Mouse (Mus musculus): ENCODE results near the gene Fam240a. TPM values are rescaled to one million over a fixed set of nuclear protein-coding genes. Genes with fewer than 3 reads are reported as not detected.

The Fam240a gene
- polyA plus RNA-seq, 1 experiment: 0.35 TPM

GRCm38 (mm10) chr9:110931573-110931972, 14.9 kb upstream of the Fam240a start:
- H3K27me3 ChIP-seq (ENCODE audit: control insufficient read depth, insufficient read depth, low read length): no peaks in the 10 kb centered on the region
- WGBS: 63% methylated on average over 6 of the region's 6 CpGs
- H3K27ac ChIP-seq (ENCODE audit: insufficient read depth, low read length): no peak overlapping the region
- no peaks in the 10 kb centered on the region for H3K36me3 ChIP-seq (ENCODE audit: control insufficient read depth, insufficient read depth, low read length)
- H3K4me3 ChIP-seq (ENCODE audit: extremely low read depth, insufficient read depth, insufficient read length): no peak overlapping the region
- H3K4me1 ChIP-seq (ENCODE audit: control insufficient read depth, insufficient read depth, insufficient read length): no peaks in the 10 kb centered on the region
- DNase-seq (ENCODE audit: low read depth in 1 of 2, low spot score in 2 of 2): no peak
- TF ChIP-seq POLR2A (IDR thresholded peaks at IDR 0.05; ENCODE audit: low read depth, low read length): no peak
- TF ChIP-seq CTCF (IDR thresholded peaks at IDR 0.05; ENCODE audit: extremely low read depth, insufficient read depth, insufficient read length, insufficient replicate concordance): no peak

DNA sequence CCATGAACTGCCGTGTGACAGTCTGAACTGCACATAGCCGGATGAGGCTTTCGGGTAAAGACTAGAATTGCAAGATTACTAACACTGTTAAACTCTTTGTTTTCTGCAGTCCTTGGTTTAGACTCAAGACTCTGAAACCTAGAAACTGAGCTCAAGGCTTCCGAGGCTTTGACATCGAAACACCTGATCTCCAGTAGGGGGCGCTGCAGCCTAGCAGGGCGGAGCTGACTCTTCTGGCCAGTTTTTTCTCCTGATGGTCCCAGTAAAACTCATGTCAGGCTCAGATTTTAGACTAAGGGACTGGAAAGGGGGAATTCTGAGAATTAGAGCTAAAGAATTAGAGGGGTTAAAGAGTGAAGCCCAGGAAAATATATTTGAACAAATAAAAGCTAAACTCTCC, 6.1 kb upstream of the Fam240a start:
- TF ChIP-seq POLR2A (IDR thresholded peaks at IDR 0.05; ENCODE audit: low read depth, low read length): no peak
- TF ChIP-seq CTCF (IDR thresholded peaks at IDR 0.05; ENCODE audit: extremely low read depth, insufficient read depth, insufficient read length, insufficient replicate concordance): peak; percentile 83; the same call in 1 of the 2 replicates
- Histone ChIP-seq H3K4me3 (ENCODE audit: extremely low read depth, insufficient read depth, insufficient read length) (no peak overlapping the region), H3K4me1 (ENCODE audit: control insufficient read depth, insufficient read depth, insufficient read length) (no peaks in the 10 kb centered on the region; the same call in 1 of the 2 replicates), H3K27ac (ENCODE audit: insufficient read depth, low read length) (no peak overlapping the region), H3K36me3 (ENCODE audit: control insufficient read depth, insufficient read depth, low read length) (no peaks in the 10 kb centered on the region), H3K27me3 (ENCODE audit: control insufficient read depth, insufficient read depth, low read length) (no peaks in the 10 kb centered on the region)
- 23% methylated on average over 7 of the region's 7 CpGs for WGBS
- peak; percentile 21 to 45 for DNase-seq (ENCODE audit: low read depth in 1 of 2, low spot score in 2 of 2)

GRCm38 (mm10) chr9:110920665-110921419, 4.2 kb upstream of the Fam240a start:
- H3K27ac ChIP-seq (ENCODE audit: insufficient read depth, low read length): peak overlapping the region; percentile 60
- H3K36me3 ChIP-seq (ENCODE audit: control insufficient read depth, insufficient read depth, low read length): no peaks in the 10 kb centered on the region
- H3K27me3 ChIP-seq (ENCODE audit: control insufficient read depth, insufficient read depth, low read length): no peaks in the 10 kb centered on the region
- no peaks in the 10 kb centered on the region; the same call in none of the 2 replicates for H3K4me1 ChIP-seq (ENCODE audit: control insufficient read depth, insufficient read depth, insufficient read length)
- DNase-seq (ENCODE audit: low read depth in 1 of 2, low spot score in 2 of 2): no peak
- WGBS: 54% methylated on average over 15 of the region's 15 CpGs
- TF ChIP-seq CTCF (IDR thresholded peaks at IDR 0.05; ENCODE audit: extremely low read depth, insufficient read depth, insufficient read length, insufficient replicate concordance): no peak
- no peak for TF ChIP-seq POLR2A (IDR thresholded peaks at IDR 0.05; ENCODE audit: low read depth, low read length)
- no peak overlapping the region for H3K4me3 ChIP-seq (ENCODE audit: extremely low read depth, insufficient read depth, insufficient read length)

DNA sequence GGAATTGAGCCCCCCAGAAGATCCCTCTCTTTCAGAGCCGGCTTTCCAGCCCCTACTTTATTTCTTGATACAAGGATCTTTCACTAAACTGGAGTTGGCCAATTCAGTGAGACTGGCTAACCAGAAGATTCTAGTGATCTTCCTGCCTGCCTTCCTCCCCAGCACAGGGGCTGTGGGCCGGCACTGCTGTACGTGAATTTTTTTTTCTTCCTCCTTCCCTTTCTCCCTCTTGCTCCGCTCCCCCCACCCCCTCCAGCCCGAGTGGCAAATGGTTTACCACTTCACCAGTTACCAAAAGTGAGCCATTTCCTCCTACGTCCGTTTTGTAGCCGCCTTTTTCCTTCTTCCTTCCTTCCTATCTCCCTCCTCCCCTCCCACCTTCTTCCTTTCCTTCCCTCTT, 1.2 kb downstream of the Fam240a start:
- 9% methylated on average over 8 of the region's 8 CpGs for WGBS
- DNase-seq (ENCODE audit: low read depth in 1 of 2, low spot score in 2 of 2): no peak
- no peaks in the 10 kb centered on the region; the same call in 1 of the 2 replicates for H3K4me1 ChIP-seq (ENCODE audit: control insufficient read depth, insufficient read depth, insufficient read length)
- no peak overlapping the region for H3K4me3 ChIP-seq (ENCODE audit: extremely low read depth, insufficient read depth, insufficient read length)
- peak overlapping the region; percentile 8; the same call in 1 of the 2 replicates for H3K27ac ChIP-seq (ENCODE audit: insufficient read depth, low read length)
- H3K27me3 ChIP-seq (ENCODE audit: control insufficient read depth, insufficient read depth, low read length): no peaks in the 10 kb centered on the region
- H3K36me3 ChIP-seq (ENCODE audit: control insufficient read depth, insufficient read depth, low read length): no peaks in the 10 kb centered on the region
- TF ChIP-seq POLR2A (IDR thresholded peaks at IDR 0.05; ENCODE audit: low read depth, low read length): no peak
- TF ChIP-seq CTCF (IDR thresholded peaks at IDR 0.05; ENCODE audit: extremely low read depth, insufficient read depth, insufficient read length, insufficient replicate concordance): no peak

- Histone ChIP-seq H3K36me3 (ENCODE audit: control insufficient read depth, insufficient read depth, low read length) (no peaks in the 10 kb centered on the region), H3K27ac (ENCODE audit: insufficient read depth, low read length) (no peak overlapping the region), H3K27me3 (ENCODE audit: control insufficient read depth, insufficient read depth, low read length) (no peaks in the 10 kb centered on the region), H3K4me3 (ENCODE audit: extremely low read depth, insufficient read depth, insufficient read length) (no peak overlapping the region), H3K4me1 (ENCODE audit: control insufficient read depth, insufficient read depth, insufficient read length) (peaks cover 2% of the 10 kb centered on the region; the same call in 1 of the 2 replicates)
- TF ChIP-seq CTCF (IDR thresholded peaks at IDR 0.05; ENCODE audit: extremely low read depth, insufficient read depth, insufficient read length, insufficient replicate concordance): no peak
- no peak for TF ChIP-seq POLR2A (IDR thresholded peaks at IDR 0.05; ENCODE audit: low read depth, low read length)
- DNase-seq (ENCODE audit: low read depth in 1 of 2, low spot score in 2 of 2): no peak
- WGBS: 79% methylated on average over 21 of the region's 21 CpGs
Measured at GRCm38 (mm10) chr9:110914631-110915236, 1.9 kb downstream of the Fam240a start.

DNA sequence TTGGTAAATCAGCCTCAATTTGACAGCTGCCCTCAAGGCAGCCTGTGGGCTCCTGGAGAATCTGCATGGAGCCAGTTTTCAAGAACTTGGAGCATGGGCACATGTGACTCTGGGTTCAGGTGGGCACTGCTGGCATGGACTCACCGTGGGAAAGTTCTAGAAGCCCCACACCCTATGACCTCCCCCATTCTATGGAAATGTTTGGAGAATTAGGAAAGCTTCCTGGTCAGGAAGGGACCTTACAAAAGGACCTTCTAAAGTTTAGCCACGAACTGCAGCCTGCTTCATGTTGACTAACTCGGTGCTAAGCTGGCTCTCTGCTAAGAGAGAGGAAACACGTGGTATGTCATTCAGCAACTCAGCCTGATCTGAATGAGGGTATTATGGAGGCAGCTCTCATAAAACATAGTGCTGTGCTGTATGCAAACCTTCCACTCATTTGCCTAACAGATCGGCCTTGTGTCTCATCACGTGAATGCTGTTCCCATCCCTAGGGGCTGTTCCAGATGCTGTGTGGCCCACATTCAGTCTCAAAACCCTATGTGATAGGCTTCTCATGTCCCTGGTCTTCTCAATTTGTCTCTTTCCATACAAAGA, 7.2 kb downstream of the Fam240a start:
- WGBS: 39% methylated on average over 6 of the region's 6 CpGs
- H3K4me1 ChIP-seq (ENCODE audit: control insufficient read depth, insufficient read depth, insufficient read length): peaks cover 11% of the 10 kb centered on the region; the same call in 1 of the 2 replicates
- TF ChIP-seq CTCF (IDR thresholded peaks at IDR 0.05; ENCODE audit: extremely low read depth, insufficient read depth, insufficient read length, insufficient replicate concordance): no peak
- TF ChIP-seq POLR2A (IDR thresholded peaks at IDR 0.05; ENCODE audit: low read depth, low read length): no peak
- DNase-seq (ENCODE audit: low read depth in 1 of 2, low spot score in 2 of 2): no peak
- peak overlapping the region; percentile 93 for H3K27ac ChIP-seq (ENCODE audit: insufficient read depth, low read length)
- H3K4me3 ChIP-seq (ENCODE audit: extremely low read depth, insufficient read depth, insufficient read length): no peak overlapping the region
- H3K36me3 ChIP-seq (ENCODE audit: control insufficient read depth, insufficient read depth, low read length): no peaks in the 10 kb centered on the region
- no peaks in the 10 kb centered on the region for H3K27me3 ChIP-seq (ENCODE audit: control insufficient read depth, insufficient read depth, low read length)

All from spleen, adult 2 months (tissue).